Mouse (Mus musculus) urinary bladder, postnatal 0 days (tissue): Measurements from ENCODE around the gene Agtrap. TPM values are rescaled to one million over a fixed set of nuclear protein-coding genes. Genes with fewer than 3 reads are reported as not detected.

Experiments used
- polyA plus RNA-seq: library from polyadenylated mRNA; unstranded; fragments of >200 nt; fragmentation: Nextera tagmentation; extraction: Ambion mirVana; gene quantifications from 2 replicates; pipeline ENCODE4 v1.2.1, GENCODE M21; 2015

Gene Agtrap
- polyA plus RNA-seq, result 21.2 and 23.5 TPM in 2 replicates

DNA sequence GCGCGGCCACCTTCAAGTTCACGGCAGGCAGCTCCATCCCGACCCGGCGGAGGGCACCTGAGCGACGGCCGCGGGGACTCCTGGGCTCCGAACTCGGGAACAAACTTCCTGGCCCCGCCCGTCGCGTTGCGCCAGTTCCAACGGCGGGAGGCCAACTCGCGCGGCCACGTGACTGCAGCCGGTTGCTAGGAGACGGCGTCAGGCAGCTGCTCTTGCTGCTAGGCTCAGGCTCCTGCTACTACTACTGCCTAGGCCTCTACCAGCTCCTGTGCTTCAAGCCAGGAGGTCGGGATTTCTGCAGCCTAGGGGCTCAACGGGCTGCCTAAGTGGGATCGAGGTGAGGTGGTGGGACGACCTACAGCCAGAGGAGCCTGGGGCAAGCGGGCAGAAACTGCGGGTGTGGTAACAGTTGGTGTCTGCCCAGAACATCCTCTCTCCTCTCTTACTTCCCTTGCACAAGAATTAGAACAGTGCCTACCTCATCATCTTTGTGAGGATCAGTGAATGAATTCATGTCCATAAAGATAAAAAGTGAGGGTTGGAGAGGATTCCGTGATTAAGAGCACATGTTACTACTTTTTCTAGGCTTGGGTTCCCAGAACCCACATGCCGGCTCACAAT lies at the start of gene Agtrap:
TSS of gene Agtrap (minus strand) at position 125 of the 621 bp plus-strand sequence.

DNA sequence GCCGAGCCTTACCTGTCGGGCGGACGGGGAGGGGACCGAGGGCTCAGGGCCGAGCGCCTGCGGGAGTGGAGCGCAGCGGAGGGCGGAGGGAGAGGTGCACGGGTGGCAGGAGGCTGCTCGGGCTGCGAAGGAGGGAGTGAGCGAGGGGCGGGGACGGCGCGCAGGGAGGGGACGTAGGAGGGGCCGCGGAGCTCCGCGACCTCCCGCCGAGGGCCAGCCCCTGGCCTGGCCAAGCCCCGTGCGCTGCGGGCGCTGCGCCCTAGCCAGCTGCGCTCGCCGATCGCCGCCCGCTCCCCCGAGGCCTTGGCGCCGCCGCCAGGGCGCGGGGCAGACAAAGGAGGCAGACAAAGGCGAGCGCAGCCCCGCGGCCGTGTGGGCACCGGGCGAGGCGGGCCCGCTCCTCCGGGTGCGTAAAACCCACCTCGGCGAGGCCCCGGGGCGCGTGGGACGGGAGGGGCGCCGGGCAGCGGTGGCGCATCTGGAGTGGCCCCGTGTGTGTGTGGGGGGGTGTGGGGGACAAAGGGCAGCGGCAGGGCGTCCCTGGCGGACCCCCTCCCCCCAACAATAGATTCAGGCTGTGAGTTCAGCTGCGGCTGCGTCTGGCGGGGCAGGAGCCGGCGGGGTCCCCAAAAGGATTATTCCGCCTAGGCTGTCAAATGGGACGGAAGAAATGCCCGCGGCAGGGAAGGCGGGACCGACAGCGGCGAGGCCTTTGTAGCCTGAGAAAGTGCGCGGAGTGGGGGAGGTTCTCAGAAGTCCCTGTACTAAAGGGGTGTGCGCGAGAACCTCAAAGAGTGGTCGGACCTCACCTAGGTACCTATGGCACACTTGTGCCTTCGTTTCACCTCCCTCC lies 43.0 kb upstream of the Agtrap start, which contains the start of gene Draxin:
TSS of gene Draxin (minus strand) at position 138 of the 853 bp plus-strand sequence.

GRCm38 (mm10) chr4:148130133-148130532 lies 42.3 kb upstream of the Agtrap start, which contains the start of gene Mad2l2:
Mad2l2 (plus strand) TSS chr4:148130384.

DNA sequence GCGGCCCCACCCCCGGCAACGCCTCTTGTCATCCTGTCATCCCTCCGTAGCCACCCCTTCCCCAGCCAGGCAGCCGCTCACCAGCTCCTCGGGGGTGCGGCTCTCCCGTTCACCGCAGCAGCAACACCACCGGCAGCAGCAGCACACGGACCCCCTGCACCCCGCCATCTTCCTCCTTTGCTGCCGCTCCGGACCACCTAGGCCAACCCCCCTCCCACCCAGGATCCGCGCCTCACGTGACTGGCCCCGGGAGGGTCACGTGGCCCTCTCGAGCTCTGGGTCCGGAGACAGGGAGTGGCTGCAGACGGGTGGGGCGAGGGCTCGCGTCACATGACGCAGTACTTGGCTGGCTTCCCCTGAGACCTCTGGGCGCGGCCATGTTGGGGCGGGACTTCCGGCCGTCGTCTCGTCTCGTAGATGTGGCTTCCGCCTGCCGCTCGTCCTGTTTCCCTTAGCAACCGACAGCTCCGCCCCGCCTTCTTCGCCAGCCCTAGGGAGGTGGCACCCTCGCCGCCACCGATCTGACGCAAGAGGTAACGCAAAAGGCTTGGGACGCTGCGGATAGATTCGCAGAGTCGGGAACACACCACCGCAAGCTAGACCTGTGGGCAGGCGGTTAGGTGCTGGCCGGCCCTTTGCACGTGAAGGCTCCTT lies 49.1 kb downstream of the Agtrap start, which contains the start of the genes Clcn6 and Mthfr:
TSS of gene Clcn6 (minus strand) at position 222 of the 654 bp plus-strand sequence.
TSS of gene Mthfr (plus strand) at position 478 of the 654 bp plus-strand sequence.

Other genes with a start within 250 kb of the Agtrap start
- gene Zfp933, start 239.7 kb downstream of the Agtrap start, polyA plus RNA-seq, result 2.9 and 4.2 TPM in 2 replicates
- 12.1 and 14.6 TPM in 2 replicates for gene Miip, start 219.2 kb downstream of the Agtrap start, polyA plus RNA-seq
- gene Fv1, start 219.1 kb downstream of the Agtrap start, polyA plus RNA-seq, result 2.0 and 2.2 TPM in 2 replicates
- 49.5 and 53.2 TPM in 2 replicates for gene Mfn2, start 183.3 kb downstream of the Agtrap start, polyA plus RNA-seq
- 53.7 and 59.1 TPM in 2 replicates for gene Plod1, start 151.3 kb downstream of the Agtrap start, polyA plus RNA-seq
- gene 2510039O18Rik, start 147.1 kb downstream of the Agtrap start, polyA plus RNA-seq, result 12.4 and 13.0 TPM in 2 replicates
- 0.77 and 1.00 TPM in 2 replicates for gene Nppb, start 102.2 kb downstream of the Agtrap start, polyA plus RNA-seq
- gene Nppa, start 87.3 kb downstream of the Agtrap start, polyA plus RNA-seq, result 6.0 and 7.2 TPM in 2 replicates
- gene Clcn6, start 49.2 kb downstream of the Agtrap start, polyA plus RNA-seq, result 3.5 and 4.7 TPM in 2 replicates
- gene Mthfr, start 49.0 kb downstream of the Agtrap start, polyA plus RNA-seq, result 15.8 and 16.7 TPM in 2 replicates
- gene Mad2l2, start 42.4 kb upstream of the Agtrap start, polyA plus RNA-seq, result 27.9 and 29.9 TPM in 2 replicates
- gene Draxin, start 42.7 kb upstream of the Agtrap start, polyA plus RNA-seq, result 0.02 TPM in 1 of 2 replicates, not detected in the other
- gene Fbxo6, start 64.1 kb upstream of the Agtrap start, polyA plus RNA-seq, result 46.5 and 50.5 TPM in 2 replicates
- gene Fbxo44, start 72.5 kb upstream of the Agtrap start, polyA plus RNA-seq, result 3.2 and 3.7 TPM in 2 replicates
- gene Fbxo2, start 72.6 kb upstream of the Agtrap start, polyA plus RNA-seq, result 1.5 and 1.9 TPM in 2 replicates
- gene Disp3, start 199.9 kb upstream of the Agtrap start, polyA plus RNA-seq, result not detected in 2 replicates